ENCODE assay signal across 22 mouse cellular contexts in genomic region chr19:10242916-10243315, GRCm38 (mm10). TPM values are rescaled to one million over a fixed set of nuclear protein-coding genes. Genes with fewer than 3 reads are reported as not detected.
DNase-seq lines count a peak whose midpoint lies in the region; ATAC-seq and TF ChIP-seq lines count a peak whose summit lies in the region.
"Had no signal": no experiment of that assay in that cellular context is flagged by ENCODE, and none has a peak within 500 bp of the region (broad histone marks: within the 10 kb centered on the region; RNA-seq: fewer than 3 reads in every experiment).

No protein-coding gene starts in this region.

- H3K27me3 ChIP-seq in cerebellum, adult 2 months (ENCODE audit: control insufficient read depth, insufficient read depth, low read length) = no peaks in the 10 kb centered on the region; the same call in 1 of the 2 replicates

- peak in 1 of 2 experiments; percentile 33 for DNase-seq in cerebellum, adult 2 months
- no peak for DNase-seq in cerebellum, adult 18-20 months
- peak in 1 of 2 experiments; percentile 57 for DNase-seq in layer of hippocampus, adult 2 months (ENCODE audit: low spot score in 2 of 2)
- DNase-seq in layer of hippocampus, adult 9-10 months (ENCODE audit: low spot score) = no peak
- DNase-seq in brain, adult 2 months (ENCODE audit: low read depth, low spot score) = peak; percentile 85
- DNase-seq in layer of hippocampus, postnatal 36 days = peak; percentile 30 to 51
- DNase-seq in kidney, postnatal 4 days = no peak
- DNase-seq: adrenal gland, adult 2 months; cerebellum, adult 11-12 months; gastrocnemius, adult 2 months; kidney, postnatal 10 days; liver; lung, adult 18-20 months; lung, postnatal 4 days; thymus, postnatal 4 days had no signal

- 0 out of 2 replicates have a peak overlapping the region, but pooled peaks have one; percentile 17 for H3K27ac ChIP-seq in cerebellum, adult 2 months (ENCODE audit: insufficient read depth, low read length)
- H3K27ac ChIP-seq in layer of hippocampus, adult 2 months = peak overlapping the region; percentile 59
- H3K27ac ChIP-seq: gastrocnemius, adult 2 months; hindbrain, embryonic 14.5 days; midbrain, embryonic 13.5 days had no signal

- TF ChIP-seq POLR2A in cerebellum, adult 2 months (IDR thresholded peaks at IDR 0.05; ENCODE audit: borderline replicate concordance, insufficient read depth, low read length) = no peak

- 8% methylated on average over 8 of the region's 8 CpGs for WGBS in cerebellum, adult 2 months

- no peak for ATAC-seq in granulocyte monocyte progenitor cell, adult 5-6 weeks (replicated peaks; ENCODE audit: poor library complexity, severe bottlenecking)
- ATAC-seq: CD4-positive, CD25-positive, alpha-beta regulatory T cell, adult 4 months; intestine, postnatal 0 days; midbrain, embryonic 13.5 days had no signal

- H3K4me1 ChIP-seq in cerebellum, adult 2 months (ENCODE audit: control insufficient read depth, insufficient read depth, low read length) = no peaks in the 10 kb centered on the region; the same call in 1 of the 2 replicates

- no peak for TF ChIP-seq CTCF in cerebellum, adult 2 months (IDR thresholded peaks at IDR 0.05; ENCODE audit: borderline replicate concordance, insufficient read depth, low read depth, low read length)
- TF ChIP-seq CTCF in layer of hippocampus, adult 2 months (conservative IDR thresholded peaks at IDR 0.05) = peak; percentile 18; the same call in 1 of the 2 replicates

- no peak overlapping the region for H3K4me3 ChIP-seq in cerebellum, adult 2 months (replicated peaks; ENCODE audit: insufficient read depth, low read depth, low read length)
- H3K4me3 ChIP-seq in layer of hippocampus, adult 2 months = no peak overlapping the region
- H3K4me3 ChIP-seq: erythroblast, embryonic 14.5 days; gastrocnemius, adult 2 months; midbrain, embryonic 13.5 days had no signal

RNA-seq across cellular contexts. Expression of gene Myrf, which starts 2.4 kb away (rescaled TPM):
- polyA plus RNA-seq in cerebellum, adult 2 months (2012; rRNA removed) = 35.0 and 43.1 TPM in 2 replicates
- total RNA-seq in layer of hippocampus, adult 2 months (2021) = 10 to 100 TPM; 27.0 to 27.8 TPM
- total RNA-seq in layer of hippocampus, postnatal 36 days (2021) = 10 to 100 TPM; 27.5 to 30.5 TPM
- not detected in 2 replicates for total RNA-seq in granulocyte monocyte progenitor cell, adult 5-6 weeks (2014; fragmentation: Nextera tagmentation)
- total RNA-seq in granulocyte monocyte progenitor cell, adult 5-6 weeks (2017) = not detected in 2 replicates
- total RNA-seq: gastrocnemius, adult 2 months; neutrophil, adult 5-6 weeks had no signal

RNA-seq across cellular contexts. Expression of gene Fen1, which starts 38.9 kb away (rescaled TPM):
- 19.9 and 20.2 TPM in 2 replicates for polyA plus RNA-seq in cerebellum, adult 2 months (2012; rRNA removed)
- 10 to 100 TPM in 1 of 2 experiments, 1 to 10 TPM in 1; 9.6 to 12.2 TPM for total RNA-seq in layer of hippocampus, adult 2 months (2021)
- total RNA-seq in layer of hippocampus, postnatal 36 days (2021) = 10 to 100 TPM in 1 of 2 experiments, 1 to 10 TPM in 1; 8.8 to 10.1 TPM
- total RNA-seq in granulocyte monocyte progenitor cell, adult 5-6 weeks (2014; fragmentation: Nextera tagmentation) = 82.9 and 89.7 TPM in 2 replicates
- total RNA-seq in granulocyte monocyte progenitor cell, adult 5-6 weeks (2017) = 145 and 160 TPM in 2 replicates

RNA-seq across cellular contexts. Expression of gene Tmem258, which starts 39.1 kb away (rescaled TPM):
- polyA plus RNA-seq in cerebellum, adult 2 months (2012; rRNA removed) = 59.2 and 65.5 TPM in 2 replicates
- 10 to 100 TPM; 74.0 to 79.7 TPM for total RNA-seq in layer of hippocampus, adult 2 months (2021)
- total RNA-seq in layer of hippocampus, postnatal 36 days (2021) = 10 to 100 TPM; 78.7 to 80.1 TPM
- 356 and 442 TPM in 2 replicates for total RNA-seq in granulocyte monocyte progenitor cell, adult 5-6 weeks (2014; fragmentation: Nextera tagmentation)
- 191 and 246 TPM in 2 replicates for total RNA-seq in granulocyte monocyte progenitor cell, adult 5-6 weeks (2017)

Comparison
In these comparisons a context has a peak if more than half of its experiments do, and no peak if none do; other contexts are left out.
1. DNase-seq: peak in brain, adult 2 months (single experiment) and layer of hippocampus, postnatal 36 days (2 of 2); none in cerebellum, adult 18-20 months (0 of 2), layer of hippocampus, adult 9-10 months (single experiment) and kidney, postnatal 4 days (0 of 2).
2. RNA of gene Myrf, which starts 2.4 kb away (total RNA-seq): 27.5 to 30.5 TPM in layer of hippocampus, postnatal 36 days and 27.0 to 27.8 TPM in layer of hippocampus, adult 2 months; not detected in granulocyte monocyte progenitor cell, adult 5-6 weeks; every median in the first group is over 10 times any median in the second.
3. RNA of gene Fen1, which starts 38.9 kb away (total RNA-seq): 82.9 to 160 TPM in granulocyte monocyte progenitor cell, adult 5-6 weeks; 9.6 to 12.2 TPM in layer of hippocampus, adult 2 months and 8.8 to 10.1 TPM in layer of hippocampus, postnatal 36 days; every median in the first group is over 4 times any median in the second.